Mouse (Mus musculus) cerebellum, adult 18-20 months (tissue): ENCODE measurements at regions not wholly inside any gene's neighbourhood (a gene's known extent, or its start where the extent isn't known, plus 50 kb on each side); places are given as distances from the start of the nearest gene placed in this dataset.

Experiments used
- DNase-seq, 2 experiments: peaks; one replicate each; pipeline ENCODE4 v3.0.0; 2021

DNA sequence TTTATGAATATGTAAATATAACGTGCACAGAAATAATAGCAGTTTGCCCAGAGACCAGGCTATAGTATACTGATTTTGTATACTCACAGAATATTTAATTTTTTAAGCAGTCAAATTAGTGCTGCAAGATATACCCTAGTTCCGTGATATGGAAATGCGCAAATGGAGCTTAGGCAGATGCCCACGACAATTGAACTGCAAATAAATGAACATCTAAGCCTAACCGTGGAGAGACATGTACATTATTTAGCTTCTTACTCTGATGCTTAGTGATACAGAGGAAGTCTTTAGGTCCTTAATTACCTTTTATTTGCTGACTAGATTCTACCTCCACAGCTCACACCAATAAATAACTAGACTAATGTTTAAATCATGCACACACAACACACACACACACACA is 221.9 kb downstream of the Usp25 start:
- DNase-seq: no peak
